Mouse (Mus musculus): ENCODE data around the gene Jade1.

Jade1 gene

DNA sequence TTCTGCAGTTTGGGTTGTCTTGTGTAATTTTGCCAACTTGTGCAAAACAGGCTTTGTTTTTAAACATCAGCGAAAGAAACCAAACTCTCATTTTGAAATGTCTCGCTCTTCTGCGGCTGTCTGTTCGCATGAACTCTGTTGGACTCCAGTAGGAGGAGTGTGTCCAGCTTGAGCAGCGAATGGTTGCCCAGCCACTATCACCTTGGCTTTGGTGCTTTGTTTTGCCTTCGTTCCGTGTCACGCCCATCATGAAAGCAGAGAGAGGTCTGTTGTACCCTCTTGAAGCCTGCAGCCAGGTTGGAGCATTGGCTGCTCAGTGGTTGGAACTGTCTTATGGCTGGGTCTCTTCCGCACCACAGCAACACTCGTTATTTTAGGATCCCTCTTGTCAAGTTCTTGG is 43.7 kb downstream of the Jade1 start:
- no peak for DNase-seq (ENCODE audit: low read depth, low spot score)

DNA sequence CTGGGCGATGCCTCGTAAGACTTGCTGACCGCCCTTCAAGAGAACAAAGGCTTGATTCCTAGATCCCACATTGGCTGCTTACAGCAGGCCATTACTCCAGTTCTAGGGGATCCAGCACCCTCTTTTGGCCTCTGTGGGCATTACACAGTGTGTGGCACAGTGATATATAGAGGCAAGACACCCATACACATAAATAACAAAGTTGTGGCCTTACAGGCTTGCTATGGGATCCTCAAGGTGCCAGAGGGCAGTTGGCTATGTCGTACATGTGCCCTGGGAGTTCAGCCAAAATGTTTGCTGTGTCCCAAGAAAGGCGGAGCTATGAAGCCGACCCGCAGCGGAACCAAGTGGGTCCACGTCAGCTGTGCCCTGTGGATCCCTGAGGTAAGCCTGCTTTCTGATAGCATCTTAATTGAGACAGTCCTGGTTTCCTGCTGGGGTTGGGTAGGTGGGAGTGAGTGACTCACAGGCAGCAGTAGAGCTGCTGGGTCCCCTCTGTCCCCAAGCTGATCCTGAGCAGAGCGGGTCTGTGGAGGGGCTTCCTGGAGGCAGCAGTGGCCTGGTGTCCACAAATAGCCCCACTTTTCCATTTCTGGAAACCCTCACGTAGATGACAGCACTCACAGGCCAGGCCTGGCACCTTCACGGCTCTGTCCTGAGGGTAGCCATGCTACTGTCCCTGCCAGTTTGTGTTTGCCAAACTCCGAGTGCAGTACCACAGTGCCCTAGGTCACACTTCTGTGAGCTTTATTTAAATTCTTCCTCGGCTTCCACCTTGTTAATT is 44.5 kb downstream of the Jade1 start:
- no peak for DNase-seq (ENCODE audit: low read depth, low spot score)

DNA sequence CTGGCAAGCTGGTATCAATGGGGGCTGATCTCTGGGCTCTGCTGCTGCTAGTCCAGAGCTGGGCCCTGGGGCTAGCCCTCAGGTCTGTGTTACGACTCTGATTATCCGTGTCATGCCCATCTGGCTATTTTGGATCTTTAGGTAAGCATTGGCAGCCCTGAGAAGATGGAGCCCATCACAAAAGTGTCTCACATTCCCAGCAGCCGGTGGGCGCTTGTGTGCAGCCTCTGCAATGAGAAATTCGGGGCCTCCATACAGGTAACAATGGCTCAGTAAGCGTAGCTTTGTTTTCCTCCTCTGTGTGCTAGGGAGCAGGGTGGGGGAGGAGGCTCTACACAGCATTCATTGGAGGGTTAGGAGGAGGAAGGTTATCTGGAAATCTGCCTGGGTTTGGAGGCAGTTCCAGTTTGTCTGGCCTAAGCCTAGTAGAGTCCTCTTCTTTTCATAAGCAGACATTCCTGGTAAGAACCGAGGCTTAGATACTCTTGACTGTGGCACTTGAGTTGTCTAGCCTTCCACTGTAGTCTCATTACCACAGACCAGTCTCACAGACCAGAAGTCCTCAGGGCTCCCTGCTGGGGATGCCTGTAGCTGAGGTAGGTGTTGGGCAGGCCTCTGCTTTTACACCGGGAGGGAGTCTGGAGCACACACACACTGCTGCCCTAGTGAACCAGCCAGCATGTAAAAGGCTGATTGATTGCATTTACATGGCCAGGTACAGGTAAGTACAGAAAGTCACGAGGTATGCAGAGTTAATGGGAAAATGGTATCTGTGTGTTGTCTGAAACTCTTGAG is 45.9 kb downstream of the Jade1 start:
- DNase-seq (ENCODE audit: low read depth, low spot score), result no peak

DNA sequence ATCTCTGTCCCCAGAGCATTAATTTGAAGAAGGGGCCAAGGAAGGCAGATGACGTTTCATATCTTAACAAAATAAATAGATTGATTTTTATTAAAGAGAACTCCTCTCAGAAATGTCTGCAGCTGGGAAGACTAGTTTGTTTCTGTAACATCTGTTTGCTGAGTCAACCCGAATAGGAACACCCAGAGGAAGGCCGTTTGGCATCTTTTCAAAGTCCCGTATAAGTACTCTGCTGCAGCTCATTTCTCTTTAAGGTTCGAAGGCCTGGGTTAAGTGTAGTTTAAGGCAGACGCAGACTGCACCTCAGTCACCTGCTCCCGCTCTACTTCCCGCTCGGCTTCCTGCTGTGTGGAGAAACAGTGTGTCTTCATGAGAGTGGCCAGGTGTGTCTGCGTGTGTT is 47.4 kb downstream of the Jade1 start:
- DNase-seq (ENCODE audit: low read depth, low spot score), result no peak

DNA sequence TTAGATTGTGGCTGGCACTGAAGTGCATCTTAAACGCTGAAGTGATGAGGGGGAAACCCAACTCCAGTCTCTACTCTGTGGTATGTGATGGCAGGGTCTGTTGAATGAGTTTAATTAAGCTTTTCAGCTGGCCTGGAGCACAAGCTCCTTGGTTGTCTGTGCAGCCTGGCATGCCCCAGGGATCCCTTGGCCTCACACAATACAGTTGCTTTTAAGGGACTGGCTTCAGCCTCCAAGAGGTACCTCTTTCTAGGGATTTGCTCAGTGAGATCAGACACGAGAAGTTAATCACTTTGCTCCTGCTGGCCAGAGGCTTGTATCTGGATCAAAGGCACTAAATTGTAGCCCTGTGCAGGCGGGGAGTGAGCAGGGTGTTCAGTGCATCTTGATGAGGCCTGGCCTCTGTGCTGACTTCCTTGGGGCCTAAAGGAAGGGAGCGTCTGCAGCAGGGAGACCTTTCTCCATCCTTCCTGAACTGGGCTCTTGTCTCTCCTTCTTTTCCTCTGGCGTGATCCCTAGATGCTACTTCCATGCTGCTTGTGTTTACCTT is 48.0 kb downstream of the Jade1 start:
- DNase-seq (ENCODE audit: low read depth, low spot score), result no peak

DNA sequence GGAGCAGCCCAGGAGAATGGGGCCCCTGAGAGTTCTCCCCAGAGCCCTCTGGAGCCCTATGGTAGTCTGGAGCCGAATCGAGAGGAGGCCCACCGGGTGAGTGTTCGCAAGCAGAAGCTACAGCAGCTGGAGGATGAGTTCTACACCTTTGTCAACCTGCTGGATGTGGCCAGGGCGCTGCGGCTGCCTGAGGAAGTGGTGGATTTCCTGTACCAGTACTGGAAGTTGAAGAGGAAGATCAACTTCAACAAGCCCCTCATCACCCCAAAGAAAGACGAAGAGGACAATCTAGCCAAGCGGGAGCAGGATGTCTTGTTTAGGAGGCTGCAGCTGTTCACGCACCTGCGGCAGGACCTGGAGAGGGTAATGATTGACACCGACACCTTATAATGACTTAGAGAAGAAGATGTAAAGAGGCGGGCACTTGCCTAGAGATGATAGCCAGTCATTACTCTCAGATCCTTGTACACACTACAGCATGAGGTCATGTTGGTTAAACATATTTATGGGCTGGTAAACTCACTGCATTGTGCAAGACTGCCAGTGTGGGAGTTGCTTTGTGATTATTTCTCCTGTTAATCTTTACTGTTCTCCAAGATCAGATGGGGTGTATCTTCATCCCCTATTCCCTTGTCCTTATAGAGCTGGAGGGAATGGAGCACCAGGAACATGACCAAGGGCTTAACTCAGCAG is 49.2 kb downstream of the Jade1 start:
- DNase-seq (ENCODE audit: low read depth, low spot score), result no peak

DNA sequence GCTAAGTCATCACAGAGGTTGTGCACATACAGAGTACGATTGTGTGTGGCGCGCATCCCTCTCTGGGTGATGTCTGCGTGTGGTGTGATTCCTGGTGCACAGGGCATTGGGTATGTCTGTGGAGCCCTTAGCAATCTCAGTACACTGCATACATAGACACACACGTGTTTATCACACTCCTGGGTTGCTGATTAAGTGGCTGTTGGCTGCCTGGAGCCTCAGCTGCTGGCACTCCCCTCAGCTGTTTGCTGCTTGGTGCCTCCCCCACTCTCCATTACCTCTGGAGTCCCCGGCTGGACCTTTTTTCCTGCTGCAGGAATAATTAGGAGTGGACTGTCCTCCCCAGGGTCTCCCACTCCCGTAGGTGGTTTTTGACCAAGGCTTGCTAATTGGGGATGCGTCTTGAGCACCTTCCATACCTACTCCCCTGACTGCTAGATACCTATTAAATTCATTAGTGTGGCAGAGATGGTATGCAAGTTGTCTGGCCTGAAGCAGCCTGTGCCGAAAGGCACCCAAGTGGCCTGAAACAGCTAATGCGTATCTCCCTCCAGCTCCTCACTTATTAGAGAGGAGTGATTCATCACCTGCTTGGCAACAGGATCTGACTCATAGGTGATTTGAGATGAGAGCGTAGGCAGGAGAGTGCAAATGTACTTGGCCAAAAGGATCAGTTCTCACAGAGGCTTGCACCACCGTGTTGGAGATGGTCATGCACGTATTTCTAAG is 50.2 kb downstream of the Jade1 start:
- no peak for DNase-seq (ENCODE audit: low read depth, low spot score)

DNA sequence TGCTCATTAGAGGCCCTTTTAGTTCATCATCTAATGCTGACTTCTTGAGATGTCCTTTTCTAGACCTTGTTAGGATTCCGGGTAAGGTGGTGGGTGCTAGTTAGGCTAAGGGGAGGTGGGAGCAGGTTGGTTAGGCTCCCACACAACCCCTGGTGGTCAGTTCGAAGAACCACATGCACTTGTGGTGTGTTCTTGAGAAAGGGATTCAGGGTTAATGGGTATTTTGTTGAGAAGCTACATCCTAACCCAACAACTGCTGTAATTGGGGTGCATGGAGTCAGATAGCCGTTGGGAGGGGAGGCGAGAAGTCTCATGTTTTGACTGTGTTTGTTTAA is 50.8 kb downstream of the Jade1 start:
- DNase-seq (ENCODE audit: low read depth, low spot score), result no peak

DNA sequence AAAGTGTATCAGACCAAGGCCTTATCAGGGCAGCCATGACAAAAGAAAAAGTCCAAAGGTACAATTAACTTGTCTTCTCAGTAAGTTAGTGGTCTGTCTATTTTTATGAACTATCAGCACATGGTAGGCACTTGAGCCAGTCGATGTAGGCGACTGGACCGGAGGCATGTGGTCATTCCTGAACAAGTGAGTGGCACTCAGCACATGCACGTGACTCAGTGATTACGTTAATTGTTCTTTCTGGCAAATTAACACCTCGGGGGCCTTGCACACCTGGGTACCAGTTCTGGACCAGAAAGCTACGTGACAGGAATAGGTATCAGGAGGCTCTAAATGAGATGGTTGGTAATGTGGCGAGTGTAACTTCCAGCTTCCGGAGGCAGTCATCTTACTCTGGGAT is 51.5 kb downstream of the Jade1 start:
- no peak for DNase-seq (ENCODE audit: low read depth, low spot score)

DNA sequence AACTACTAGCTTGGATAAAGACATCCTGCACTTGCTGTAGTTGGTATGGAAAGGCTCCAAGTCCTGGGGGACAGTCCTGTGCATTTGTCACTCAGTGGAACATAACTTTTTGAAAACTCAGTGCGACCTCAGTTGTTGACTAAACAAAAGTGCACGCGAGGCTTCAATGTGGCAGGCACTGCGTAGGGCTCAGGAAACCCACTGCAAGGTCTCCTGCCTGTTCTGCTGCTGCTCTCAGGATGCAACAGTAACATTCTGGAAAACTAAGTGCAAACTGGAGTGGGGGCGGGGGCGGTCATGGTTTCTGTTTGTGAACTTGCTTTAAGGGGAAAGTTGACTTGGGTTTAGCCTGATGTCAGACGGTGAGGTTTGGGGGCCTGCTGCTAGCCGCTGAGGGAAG is 51.9 kb downstream of the Jade1 start:
- no peak for DNase-seq (ENCODE audit: low read depth, low spot score)

DNA sequence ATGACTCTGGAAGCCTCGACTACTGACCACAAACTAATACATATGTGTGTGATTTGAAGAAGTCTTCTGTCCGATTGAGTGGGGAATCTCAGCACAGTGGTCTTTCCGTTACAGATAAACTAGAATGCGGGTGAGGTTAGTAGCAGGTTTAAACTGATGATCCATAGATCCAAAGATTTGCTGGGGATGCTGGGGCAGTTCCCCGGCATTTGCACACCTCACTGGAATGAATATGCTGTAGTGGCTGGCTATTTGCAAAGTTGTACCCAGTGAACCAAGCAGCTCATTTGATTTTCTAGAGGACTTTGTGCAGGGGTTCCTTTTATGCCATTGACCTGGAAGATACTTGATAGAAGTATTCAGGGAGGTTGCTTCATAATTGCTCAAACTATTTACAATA is 53.5 kb downstream of the Jade1 start:
- DNase-seq (ENCODE audit: low read depth, low spot score), result no peak

DNA sequence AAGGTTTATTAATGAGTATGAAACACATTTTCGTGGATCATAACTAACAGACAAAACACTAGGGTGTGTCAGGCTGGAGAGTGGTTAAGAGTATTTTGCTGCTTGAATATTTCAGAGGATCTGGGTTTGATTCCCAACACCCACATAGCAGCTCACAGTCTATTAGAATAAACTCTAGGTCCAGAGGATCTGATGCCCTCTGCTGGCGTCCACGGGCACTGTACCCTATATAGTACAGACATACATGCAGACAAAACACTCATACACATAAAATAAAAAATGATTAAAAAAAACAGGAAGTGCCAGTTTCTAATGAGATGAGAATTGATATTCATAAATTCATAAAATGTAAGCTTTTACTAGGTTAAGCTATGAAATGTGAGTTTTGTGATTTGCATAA is 56.7 kb downstream of the Jade1 start:
- DNase-seq (ENCODE audit: low read depth, low spot score), result no peak

DNA sequence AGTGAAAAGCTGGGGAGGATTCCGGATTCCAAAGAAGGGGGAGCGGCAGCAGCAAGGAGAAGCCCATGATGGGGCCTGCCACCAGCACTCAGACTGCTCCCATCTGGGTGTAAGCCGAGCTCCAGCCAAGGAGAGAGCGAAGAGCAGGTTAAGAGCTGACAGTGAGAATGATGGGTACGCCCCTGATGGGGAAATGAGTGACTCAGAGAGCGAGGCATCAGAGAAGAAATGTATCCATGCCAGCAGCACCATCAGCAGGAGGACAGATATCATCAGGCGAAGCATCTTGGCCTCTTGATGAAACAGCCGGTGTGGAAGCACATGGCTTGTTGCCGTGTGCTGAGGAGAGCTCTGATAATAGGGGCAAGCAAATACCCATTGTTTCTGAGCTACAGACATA is 58.2 kb downstream of the Jade1 start:
- DNase-seq (ENCODE audit: low read depth, low spot score), result no peak

DNA sequence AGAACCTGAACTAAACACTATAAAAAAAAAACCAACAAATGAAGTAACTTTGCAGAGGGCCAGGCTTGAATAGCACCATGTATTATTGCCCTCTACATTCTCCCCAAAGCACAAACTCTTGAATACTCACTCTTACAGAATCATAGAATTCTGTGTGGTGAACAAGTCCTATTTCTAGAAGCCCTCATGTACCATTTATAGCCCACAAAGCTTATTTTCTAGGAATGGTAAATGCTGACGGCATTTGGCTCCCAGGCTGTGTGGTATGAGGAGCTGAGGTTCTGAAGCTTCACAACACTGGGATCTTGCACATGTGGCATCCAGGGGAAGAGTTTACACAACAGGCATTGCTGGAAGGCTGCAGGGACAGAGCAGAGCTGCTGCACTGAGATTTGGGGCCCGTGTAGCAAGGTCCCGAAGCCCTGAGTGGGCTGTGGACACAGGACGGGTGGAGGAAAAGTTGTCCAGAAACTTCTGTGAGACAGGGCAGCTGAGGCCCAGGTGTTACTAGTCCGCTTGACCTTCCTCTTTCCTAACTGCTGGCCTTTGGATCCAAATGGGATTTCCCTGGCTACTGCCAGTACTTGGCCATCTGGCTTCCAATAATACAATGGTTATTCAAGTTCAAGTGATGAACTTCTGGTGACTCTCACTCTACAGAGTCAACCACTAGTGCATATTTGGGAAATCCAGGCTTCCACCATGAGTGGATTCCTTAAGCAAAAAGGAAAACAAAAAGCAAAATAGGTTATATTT is 58.9 kb downstream of the Jade1 start:
- no peak for DNase-seq (ENCODE audit: low read depth, low spot score)

DNA sequence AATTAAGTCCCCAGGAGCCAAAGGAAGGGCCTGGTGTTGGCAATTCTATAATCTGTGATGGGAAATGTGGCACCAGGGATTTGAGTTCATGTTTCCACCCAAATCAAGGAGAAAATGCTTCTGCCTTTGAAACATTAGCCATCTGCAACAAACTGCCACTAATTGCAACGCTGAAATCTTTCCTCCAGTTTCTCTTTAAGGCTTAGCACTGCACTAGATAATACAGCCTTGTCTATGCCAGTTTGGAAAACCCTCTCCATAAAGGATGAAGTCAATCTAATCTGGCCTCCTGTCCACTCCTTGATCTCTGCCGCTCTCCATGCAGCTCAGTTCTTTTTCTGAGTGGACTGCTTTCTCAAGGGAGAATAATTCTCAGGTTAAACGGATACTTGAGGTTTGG is 62.5 kb downstream of the Jade1 start:
- no peak for DNase-seq (ENCODE audit: low read depth, low spot score)

DNA sequence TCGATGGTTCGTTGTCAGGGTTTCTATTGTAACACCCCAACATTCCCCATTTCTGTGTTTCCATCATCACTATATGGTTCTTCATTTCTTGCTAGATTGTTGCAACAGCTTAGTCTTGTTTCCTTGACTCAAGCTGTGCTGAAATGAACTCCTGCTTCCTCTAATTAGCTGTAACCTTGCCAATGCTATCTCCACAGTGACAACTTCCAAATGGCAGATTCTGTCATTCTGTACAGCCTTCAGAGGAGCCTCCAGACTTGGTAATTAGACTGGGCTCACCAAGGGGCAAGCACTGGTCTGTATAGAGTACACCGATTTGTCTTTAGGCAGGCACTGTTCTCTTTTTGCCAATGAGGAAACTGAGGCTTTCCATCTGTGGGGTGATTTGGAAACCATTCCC is 63.0 kb downstream of the Jade1 start:
- DNase-seq (ENCODE audit: low read depth, low spot score), result no peak

DNA sequence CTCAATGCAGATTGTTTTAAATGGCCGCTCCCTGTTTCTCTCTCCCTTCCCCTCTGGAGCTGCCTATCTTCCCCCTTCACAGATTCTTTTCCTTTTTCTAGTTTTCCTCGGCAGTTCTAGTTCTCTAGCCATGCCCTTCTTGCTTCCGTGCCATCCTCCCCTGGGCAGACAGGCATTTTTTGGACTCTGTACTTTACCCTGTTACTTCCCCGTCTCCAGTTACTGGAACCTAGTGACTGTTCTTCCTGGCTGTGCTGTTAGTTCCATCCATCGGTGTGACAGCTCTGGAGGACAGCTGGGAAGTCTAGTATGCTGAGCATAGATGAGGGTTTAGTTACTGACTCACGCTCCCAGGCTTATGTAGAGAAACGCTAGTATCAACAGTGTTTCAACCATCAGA is 65.4 kb downstream of the Jade1 start:
- no peak for DNase-seq (ENCODE audit: low read depth, low spot score)

DNA sequence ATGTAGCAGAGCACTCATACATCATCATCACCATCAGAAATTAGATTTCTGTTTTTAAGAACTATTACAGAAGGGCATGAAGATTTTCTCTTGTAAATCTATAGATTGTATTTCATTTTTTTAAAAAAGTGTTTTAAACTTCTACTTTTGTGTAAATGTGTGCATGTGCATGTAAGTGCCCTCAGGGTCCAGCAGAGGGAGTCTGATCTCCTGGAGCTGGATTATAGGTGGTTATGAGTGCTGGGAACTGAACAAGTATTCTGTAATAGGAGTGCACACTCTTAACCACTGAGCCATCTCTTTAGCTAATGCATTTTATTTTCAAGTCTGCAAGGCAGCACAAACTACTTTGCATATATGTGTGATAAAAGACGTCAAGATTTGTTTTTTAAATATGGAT is 100.1 kb downstream of the Jade1 start:
- no peak for DNase-seq (ENCODE audit: low read depth, low spot score)

All from telencephalon, adult 2 months (tissue).